Mouse (Mus musculus) left cerebral cortex, adult 11 months (tissue): ENCODE data around the gene Itgae.
A peak's percentile ranks its signal among the peaks of the same experiment; 100 is the strongest.
"Not testable (repeated sequence)": the region's sequence is repeated elsewhere in the genome, so short reads cannot be mapped to it uniquely, and the experiment has no call there.

Experiments used
- DNase-seq: peaks from one replicate; pipeline ENCODE4 v3.0.0; 2022; ENCODE audit warnings: low spot score

Itgae gene

DNA sequence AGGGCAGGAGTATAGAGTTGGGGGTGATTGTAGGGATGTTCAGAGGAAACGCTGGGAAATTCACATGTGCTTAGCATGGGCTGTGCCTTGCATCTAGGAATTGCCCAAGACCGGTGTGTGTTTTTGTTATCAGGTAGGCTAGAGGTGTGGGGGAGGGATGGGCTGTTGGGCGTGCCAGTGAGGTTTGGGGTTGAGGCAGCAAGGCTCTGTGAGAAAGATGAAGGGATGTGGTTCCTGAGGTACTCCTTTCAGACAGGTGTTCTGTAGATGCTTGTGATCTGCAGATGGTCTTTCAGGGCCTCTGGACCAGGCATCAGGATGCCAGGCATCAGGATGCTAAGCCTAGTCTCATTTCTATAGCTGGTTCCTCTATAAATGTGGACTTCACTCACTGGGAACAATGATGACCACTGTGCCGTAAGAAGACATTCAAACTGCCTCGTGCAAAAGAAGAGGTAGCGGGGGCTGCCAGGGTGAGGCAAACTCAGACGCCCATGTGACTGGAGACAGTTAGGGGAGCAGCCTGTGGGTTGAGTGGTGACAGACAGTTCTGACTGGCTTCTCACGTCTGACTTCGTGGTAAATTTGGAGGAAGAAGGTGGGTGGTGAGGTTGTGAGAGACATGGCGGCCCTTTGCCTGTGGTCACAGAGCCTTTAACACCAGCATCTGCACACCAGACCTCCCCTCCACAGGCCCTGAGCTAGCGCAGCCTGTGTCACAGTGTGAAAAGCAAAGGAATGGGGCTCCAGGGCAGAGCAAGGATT is 4.0 kb downstream of the Itgae start:
- no peak for DNase-seq

DNA sequence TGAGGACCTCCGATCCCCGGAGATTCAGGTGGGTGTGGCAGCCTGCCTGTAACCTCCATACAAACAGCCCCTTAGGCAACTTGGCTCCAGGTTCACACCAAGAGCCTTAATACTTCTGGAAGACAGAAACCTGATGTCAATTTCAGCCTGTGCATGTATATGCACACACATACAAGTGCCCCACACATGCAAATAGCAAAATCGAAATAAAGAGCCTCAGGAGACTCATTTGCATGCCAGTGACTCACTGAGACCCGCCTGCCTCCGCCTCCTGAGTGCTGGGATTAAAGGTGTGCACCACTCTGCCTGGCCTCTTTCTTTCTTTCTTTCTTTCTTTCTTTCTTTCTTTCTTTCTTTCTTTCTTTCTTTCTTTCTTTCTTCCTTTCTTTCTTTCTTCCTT is 8.5 kb downstream of the Itgae start:
- no peak for DNase-seq

DNA sequence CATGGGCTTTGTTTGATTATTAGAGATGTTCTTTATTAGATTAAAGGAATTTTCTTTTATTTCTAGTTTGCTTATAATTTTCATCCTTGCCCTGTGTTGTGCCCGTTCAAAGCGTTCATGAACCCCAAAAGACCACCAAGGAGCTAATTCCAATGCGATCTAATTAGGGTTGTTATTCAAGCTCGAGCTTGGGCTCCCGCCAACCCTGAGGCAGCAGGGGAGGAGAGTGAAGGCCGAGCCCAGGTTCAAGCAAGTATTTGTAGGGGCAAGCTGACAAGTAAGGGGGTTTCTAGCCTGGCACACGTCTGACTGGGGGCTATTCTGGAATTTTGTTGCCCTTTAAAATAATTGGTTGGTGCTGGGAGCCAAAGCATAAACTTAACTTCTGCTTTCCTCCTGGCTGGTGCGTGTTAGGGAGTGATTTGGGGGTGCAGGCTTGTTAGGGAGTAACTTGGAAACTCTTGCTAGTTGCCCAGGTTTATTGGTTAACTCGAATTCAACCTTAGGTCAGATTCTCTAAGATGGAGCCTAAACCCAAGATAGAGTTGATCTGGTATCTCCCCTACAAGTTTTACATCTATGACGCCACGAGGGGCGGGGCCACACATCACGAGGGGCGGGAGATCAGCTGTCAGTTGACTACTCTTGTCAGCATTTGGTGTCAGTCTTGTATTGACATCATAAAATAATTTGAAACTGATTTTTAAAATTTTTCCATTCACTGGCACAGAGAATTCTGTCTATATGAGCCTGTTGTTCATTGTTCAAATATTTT is 9.8 kb downstream of the Itgae start:
- no peak for DNase-seq

DNA sequence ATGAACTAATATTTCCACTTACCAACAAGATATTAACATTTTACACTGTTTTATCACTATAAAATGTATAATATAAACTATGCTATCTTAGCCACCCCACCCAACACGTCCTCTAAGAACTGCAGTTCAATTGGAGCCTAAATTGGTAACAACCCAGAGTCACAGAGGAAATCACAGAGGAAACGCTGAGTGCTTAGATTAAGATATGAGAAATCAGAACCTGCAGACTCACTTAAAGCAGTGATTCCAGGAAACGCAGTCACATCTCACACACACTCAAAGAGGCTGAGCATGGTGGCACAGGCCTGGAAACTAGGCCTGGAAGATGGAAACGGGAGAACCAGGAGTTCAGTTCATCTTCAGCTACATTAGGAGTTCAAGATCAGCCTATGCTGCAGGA is 10.9 kb downstream of the Itgae start:
- DNase-seq, result no peak

DNA sequence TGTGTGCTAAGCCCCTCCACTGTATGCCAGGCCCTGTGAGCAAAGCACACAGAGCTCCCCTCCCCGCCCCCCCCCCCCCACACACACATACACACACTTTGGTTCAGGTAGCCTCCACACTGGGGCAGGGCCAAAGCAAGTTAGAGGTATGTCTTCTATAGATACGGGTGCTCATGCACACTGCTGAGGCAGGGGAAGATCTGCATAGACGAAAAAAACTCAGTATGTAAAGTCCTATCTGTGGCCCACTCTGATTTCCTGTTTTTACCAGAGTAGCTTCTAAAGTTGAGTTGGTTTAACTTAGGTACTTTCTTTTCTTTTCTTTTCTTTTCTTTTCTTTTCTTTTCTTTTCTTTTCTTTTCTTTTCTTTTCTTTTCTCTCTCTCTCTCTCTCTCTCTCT is 14.9 kb downstream of the Itgae start:
- DNase-seq, result no peak

DNA sequence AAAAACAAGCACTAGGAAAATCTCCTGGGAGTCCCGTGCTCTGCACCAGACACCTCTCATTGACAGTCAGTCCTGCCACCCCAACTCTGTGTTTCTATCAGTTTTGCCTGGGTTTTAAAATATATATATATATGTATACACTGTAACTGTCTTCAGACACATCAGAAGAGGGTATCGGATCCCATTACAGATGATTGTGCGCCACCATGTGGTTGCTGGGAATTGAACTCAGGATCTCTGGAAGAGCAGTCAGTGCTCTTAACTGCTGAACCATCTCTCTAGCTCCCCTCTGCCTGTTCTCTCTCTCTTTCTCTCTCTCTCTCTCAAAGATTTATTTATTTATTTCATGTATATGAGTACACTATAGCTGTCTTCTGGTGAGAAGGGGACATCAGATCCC is 17.0 kb downstream of the Itgae start:
- DNase-seq, result not testable (repeated sequence)

DNA sequence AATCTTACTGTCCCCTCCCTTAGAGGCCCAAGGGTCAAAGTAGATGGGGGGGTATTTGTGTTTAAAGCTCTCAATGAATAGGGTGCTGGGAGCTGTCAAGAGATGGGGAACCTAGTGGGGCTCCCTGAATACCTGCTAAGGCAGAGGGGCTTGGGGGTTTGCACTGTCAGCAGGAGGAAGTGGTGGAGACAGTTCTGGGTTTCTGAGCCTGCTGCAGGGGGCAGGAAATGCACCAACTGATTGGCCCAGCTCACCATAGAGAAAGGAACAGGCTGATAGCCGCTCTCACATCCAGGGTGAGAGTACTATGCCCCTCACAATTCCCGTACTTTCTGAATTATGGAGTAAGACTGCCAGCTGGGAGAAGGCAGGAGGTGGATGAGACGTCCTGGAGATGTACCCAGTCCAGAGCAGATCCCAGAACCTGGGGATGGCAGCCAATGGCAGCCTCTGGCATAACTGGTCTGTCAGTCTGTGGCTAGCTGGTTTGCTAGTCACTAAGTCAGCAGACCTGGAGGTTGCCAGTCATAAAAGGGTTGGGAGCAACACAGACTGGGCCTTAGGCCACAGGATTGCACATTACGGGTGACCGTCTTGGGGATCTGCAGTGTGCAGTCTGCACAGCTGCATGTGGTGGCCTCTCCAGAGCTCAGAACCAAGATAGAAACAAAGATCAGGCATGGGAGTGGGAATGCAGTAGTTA is 18.0 kb downstream of the Itgae start:
- no peak for DNase-seq

DNA sequence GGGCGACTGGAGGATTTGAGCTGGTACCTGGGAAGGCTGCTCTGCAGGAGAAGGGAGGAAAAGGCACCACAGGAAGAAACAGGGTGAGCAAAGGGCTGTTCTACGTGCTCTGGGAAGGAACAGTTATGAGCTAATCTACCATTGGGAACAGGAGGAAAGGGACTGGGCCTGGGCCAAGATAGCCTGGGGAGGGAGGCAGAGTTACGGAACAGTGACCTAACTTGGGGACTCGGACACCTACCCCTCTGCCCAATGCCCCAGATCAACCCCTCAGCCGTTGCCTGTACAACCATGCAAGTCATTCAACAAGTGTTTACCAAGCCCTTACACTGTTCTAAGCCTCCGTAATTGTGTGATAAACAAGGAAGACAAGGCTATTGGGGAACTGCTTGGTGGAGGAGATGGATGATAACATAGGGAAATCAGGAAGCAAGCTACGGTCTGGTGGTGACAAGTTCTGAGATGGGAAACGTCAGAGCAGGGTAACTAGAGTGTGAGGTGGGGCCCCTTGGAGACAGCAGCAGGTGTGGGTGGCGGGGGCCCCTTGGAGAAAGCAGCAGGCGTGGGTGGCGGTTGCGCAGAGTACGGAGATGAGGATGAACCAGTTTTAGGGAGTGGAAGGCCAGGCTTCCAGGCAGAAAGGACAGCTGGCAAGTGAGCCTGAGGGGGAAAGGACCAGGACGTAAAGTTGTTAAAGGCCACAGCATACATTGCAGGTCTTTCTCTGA is 18.7 kb downstream of the Itgae start:
- DNase-seq, result no peak

DNA sequence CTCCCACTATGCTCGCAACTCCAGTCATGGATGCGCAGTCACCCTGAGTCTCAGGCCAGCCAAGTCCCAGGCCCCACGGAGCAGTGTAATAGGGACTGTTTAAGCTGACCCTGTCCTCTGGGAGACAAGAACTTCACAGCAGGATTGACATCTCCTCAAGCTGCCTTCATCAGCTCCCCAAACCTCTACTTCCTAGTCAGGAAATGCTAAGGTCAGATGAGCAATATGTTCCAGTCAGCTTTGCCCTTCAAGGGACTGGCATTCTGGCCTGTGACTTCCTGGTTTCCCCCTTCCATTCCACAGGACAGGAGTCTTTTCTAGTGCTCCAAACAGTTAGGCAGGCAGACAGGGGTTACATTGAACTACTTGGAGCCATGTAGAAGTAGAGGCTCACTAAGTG is 19.6 kb downstream of the Itgae start:
- DNase-seq, result no peak

DNA sequence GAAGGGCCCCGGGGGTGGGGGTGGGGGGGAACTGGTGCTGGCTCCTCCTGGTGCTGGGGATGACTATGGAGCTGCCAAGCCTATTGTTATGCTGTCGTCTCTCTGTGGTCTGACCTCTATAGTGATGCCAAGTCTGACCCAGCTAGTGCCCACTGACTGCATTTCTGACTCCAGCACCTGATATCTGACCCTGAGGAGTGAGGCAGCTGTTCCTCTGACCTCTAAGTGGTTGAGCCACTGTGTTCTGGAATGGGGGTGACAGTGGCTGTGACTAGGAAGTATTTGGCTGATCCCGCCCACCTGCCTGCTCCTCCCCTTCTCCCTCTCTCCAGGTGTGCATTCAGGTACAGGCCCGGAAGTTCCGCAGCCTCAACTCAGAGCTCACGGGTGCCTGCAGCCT is 21.0 kb downstream of the Itgae start:
- DNase-seq, result no peak

DNA sequence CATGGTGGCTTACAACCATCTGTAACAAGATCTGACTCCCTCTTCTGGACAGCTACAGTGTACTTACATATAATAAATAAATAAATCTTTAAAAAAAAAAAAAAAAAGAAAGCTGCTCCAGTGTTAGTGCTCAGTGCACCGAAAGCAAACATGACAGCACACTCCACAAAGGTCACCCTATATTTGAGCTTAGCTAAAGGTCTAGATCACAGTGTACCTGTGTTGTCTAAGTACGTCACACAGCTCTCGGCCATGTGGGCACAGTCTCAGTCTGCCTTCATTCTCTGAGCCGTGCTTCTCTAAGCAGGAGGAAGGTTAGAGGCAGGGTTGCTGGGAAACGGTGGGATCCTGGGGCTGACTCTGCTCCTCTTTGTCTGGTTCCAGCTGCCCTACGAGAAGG is 36.1 kb downstream of the Itgae start:
- no peak for DNase-seq

DNA sequence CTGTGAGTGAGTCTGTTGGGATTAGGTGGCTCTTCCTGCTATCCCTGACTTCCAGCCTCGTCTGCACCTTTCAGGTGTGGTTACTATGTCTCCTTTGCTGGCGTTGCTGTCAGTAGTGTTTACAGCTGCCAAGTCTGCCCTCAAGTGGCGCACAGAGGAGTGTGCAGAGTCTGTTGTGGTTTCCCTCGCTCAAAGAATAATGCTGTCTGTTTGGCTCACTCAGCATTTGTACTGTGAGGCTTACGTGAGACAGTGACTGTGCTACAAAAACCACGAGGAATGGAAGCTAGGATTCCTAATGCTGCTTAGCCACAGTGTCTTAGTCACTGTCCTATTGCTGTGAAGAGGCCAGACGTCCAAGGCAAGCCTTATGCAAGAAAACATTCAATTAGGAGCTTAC is 40.6 kb downstream of the Itgae start:
- no peak for DNase-seq

DNA sequence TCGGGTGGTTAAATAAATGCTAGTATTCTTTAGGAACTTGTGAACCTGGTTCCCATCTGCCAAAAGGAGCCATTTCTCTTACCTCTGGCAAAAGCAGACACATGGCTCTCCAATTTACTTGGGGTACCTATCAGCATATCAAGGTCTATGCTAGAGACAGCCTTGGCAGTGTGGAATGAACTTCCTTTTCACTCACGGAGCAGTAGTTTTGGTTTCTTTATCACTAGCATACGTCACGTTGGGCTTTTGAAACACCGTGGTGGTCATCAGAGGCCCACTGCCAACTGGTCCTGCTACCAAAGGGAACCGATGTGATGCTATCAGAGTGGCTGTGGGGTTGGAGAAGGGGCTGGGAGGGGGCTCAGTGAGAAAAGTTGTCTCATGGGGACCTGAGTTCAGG is 42.6 kb downstream of the Itgae start:
- no peak for DNase-seq

DNA sequence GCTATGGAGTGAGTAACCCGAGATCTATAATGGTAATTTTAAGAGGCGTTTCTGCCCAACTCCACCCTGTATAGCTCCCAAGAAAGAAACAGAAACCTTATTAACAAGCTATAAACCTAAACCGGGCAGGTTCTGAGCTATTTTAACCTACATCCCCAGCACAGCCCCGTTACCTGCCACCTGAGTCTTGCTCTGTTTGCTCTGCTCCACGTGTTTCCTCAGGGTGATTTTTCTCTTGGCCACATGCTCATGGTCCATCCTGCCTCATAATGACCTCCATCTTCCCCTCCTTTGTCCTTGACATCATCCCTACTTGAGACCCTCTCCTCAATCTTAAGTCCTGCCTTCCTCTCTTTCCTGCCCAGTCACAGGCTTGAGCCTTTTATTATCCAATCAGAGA is 43.8 kb downstream of the Itgae start:
- no peak for DNase-seq

DNA sequence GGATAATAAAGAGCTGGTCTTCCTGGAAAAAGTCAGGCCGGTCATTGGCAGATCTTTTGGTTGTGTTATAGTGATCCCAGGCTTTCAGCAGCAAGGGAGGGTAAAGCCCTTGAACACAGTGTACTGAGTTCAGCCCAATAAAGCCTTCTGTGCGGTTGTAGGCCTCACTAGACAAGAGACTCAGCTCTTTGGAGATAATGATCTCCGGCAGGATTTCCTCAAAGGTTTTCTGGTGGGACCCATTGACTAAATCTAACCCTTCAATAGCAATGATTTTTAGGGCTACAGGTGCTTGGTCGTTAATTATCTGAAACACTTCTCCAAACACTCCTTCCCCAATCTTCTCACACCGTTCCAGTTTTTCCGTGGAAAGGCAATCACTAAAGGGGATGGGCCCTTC is 46.2 kb downstream of the Itgae start:
- DNase-seq, result no peak

DNA sequence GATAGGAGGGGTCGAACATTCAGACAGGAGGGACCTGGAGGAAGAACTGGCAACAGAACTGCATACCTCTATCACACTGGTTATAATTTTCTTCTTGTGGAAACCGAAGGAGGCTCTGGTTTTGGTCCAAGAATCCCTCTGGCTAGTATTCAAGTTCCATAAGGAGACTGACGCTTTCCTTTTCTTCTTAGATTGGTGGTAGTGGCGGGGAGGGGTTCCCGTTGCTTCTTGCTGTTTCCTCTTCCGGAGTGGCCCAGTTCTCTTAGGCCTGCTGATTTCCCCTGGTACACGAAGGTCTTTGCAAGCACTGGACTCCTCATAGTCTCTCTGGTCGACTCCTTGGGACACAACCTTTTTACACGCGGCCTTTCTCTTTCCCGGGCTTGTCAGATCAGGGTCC is 46.7 kb downstream of the Itgae start:
- DNase-seq, result no peak

DNA sequence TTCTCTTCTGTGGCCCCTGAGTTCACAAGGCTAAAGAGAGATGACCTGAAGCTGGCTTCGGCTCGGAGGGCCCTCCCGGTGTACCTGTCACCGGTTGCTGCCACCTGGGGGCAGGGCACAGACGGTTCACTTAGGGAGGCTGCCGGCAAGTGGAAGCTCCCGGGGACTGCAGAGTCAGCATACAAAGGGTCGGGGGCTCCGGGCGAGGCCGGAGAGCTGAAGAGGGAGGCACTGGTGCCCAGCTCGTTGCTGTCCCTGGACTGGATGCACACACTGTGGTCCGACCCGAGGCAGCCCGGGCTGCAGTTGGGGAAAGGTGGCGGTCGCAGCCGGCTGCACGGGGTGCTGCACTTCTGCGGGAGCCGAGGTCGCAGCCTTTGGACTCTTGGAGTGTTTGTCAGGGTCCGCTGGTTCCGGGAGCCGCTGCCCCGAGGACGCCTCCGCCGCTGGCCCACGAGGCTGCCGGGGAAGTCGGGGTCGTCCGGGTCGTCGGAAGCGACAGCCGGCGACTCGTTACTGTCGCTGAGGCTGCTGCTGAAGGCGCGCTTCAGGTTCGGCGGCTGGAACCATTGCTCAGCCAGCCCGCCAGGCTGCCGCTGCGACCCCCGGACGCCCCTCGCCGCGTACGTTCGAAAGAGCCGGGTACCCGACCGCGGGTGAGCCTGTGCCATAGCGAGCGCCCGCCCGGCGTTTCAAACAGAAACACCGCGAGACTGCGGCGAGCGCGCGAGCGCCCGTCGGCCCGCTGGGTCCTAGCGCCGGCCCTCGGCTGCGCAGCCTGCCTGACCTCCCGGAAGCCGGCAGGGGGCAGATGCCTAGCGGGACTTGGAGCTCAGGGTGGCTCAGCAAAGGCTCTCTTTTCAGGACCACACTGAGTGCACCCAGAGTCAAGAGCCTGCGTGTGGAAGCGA is 47.5 kb downstream of the Itgae start, which contains the start of gene Haspin:
Gene Haspin (minus strand): TSS at position 704 of the 911 bp plus-strand sequence.
- DNase-seq, result peak; percentile 75

DNA sequence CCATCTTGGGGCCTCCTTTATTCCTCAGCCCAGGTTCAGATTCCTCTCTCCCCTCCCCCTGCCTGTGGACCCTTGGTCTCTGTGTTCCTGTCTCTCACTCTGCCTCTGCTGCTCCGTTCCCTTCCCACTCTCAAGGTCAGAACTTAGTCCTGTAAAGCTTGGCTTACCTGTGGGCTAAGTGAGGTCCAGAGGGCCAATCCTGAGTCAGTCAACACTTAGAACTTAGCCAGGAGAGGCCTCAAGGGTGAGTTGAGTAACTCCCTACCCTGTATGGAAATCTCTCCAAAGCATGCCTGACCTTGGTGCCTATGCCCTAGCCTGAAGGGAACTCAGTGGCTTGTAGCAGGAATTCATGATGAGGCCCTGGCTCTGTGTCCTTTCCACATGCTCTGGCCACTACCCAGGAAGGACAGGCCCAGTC is 53.9 kb downstream of the Itgae start:
- no peak for DNase-seq

DNA sequence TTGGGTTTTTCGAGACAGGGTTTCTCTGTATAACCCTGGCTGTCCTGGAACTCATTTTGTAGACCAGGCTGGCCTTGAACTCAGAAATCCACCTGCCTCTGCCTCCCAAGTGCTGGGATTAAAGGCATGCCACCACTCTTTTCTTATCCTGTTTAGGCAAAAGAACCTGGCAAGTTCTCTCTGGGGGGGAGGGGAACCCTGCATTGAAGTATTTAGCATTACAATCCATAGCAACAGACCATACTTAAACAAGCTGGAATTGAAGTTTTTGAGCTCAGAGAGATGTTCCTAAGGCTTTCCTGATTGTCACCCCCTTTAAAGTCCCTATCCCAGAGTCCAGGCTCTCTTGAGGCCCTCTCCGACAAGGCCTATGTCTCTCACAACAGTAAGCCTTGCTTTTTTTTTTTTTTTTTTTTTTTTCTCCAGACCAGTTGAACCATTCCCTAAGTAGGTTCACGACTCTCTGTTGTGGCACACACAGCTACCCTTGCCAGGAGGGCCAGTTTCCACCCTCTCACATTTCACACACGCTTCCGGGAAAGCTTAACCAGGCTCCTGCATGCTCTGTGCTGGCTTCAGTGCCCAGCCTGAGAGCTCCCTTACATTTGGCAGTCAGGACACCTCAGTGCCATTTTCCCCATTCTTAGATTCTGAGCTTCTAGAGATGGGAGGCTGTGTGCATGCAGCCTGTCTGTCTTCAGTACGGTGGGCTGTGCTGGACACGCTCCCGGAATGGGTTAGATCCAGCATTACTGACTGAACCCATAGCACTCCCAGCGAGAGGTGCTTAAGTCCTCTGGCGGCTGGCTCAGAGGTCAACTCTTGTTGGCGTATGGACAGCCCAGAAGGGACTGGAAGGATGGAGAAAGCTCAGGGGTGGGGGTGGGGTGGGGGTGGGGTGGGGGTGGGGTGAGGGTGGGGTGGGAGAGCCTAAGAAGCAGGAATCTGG is 55.9 kb downstream of the Itgae start:
- DNase-seq, result no peak

DNA sequence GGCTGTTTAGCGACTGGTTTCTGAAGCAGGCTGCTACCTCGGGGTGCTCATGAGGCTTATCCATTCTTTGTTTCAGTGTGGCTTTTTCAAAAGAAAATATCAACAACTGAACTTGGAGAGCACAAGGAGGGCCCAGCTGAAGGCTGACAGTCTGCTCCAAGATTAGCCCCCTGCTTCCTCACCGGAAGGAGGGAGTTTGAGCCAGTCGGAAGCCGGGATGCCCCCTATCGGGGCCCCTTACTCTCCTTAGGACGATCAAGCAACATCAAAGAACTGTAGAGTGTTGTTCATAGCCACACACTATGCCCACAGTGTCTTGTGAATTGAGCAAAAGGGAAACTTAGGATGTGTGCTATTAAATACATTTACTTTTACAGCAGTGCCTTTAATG is 56.6 kb downstream of the Itgae start:
- no peak for DNase-seq
